Mouse (Mus musculus) spleen, postnatal 14 days (tissue): ENCODE results near the gene Macrod2.

ENCODE experiments used
- DNase-seq, 2 experiments: peaks; one replicate each; pipeline ENCODE4 v3.0.0; 2021 to 2022; ENCODE audit warnings: low spot score in 2 of 2

The Macrod2 gene

DNA sequence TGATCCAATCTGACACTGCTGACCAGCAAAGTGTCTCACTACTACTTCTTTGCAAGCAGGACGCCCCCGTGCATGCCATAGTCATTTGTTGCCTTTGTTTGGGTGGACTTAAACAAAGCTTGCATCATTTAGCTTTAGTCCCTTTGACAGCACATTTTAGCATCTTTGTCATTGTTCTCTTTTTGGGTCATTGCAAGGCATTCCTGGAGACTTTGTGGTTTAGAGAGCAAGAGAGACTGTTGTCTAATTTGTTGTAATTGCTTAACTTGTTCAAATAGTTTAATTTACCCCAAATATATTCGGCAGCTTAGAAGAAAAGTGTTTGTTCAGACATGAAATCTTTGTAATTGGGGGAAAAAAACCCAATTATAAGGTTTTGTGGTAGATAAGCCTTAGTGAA, 511.0 kb downstream of the Macrod2 start:
- no peak for DNase-seq

- DNase-seq, result no peak
These were observed 516.4 kb downstream of the Macrod2 start for GRCm38 (mm10) chr2:140911463-140911862.

DNA sequence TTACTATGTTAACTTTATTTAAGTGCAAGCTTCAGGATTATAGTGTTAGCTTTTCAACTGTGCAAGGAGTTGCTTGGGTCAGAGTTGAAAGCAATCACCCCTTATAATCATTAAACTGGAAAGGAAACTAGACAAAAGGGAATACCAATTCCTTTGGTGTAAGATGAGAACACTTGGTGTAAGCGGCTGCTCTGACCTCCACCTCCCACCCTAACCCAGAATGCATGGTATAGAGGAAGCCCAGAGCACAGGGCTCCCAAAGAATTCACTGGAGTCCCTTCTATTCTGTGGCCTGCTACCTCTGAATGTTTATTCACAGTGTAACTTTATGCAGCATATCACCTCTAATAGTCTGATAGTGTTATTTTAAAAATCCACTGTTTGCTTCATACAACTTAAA, 517.1 kb downstream of the Macrod2 start:
- no peak for DNase-seq

DNA sequence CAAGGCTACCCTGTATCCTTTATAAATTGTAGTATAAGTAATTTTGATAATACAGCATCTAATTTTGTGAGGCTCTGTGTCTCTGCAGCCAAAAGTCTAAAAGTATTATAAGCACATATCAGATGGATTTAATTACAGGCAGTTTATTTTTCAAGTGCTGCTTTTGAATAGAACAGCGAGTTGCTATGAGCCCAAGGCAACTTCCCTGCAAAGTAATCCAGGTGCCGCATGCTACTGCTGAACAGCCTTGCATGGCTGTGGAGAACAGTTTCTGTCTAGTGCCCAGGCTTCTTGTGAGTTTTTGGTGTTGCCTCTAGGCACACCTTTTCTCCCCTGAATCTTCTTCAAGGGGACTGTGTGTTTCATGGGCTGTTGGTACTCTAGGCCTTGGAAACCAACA, 517.8 kb downstream of the Macrod2 start:
- DNase-seq, result no peak

- no peak for DNase-seq
These were observed 518.7 kb downstream of the Macrod2 start for GRCm38 (mm10) chr2:140913679-140914412.

GRCm38 (mm10) chr2:140926922-140927321, 531.8 kb downstream of the Macrod2 start:
- no peak for DNase-seq

DNA sequence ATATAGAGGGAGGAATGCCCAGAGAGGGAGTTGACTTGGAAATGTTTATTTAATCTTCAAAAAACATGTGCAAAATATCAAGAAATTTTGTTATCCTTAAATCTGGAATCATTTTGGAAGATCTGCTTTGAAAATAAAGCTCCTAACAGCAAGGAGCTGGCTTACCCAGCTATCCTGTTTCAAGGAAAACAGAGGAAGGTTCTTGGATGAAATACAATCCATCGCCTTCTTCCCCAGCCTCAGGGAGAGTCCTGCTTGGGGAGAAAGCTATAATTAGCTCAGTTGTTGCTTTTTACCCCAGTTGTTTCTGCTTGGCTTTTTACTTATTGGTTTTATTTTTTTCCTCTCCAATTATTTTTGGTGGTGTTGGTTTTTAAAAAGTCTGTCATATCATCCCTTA, 539.4 kb downstream of the Macrod2 start:
- no peak for DNase-seq

GRCm38 (mm10) chr2:140949461-140949860, 554.4 kb downstream of the Macrod2 start:
- DNase-seq, result no peak

GRCm38 (mm10) chr2:140959246-140959645, 564.1 kb downstream of the Macrod2 start:
- DNase-seq, result no peak

DNA sequence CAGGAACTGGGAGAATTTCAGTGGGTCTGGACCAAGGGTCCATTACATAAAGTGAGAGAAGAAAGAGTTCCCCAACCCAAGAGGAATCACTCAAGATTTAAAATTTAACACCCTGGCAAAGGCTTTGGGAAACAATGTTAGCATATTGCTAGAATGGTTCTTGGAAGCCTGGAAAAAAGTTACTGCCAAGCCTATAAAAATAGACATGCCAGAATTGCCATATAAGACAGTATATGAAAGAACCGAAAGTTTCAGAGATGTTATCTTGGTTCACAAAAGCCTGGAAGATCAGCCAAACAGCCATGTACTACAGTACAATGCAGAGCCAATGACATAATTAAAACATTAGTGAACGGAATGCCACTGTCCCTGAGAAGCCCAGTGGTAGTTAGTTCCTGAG, 575.1 kb downstream of the Macrod2 start:
- DNase-seq, result no peak

DNA sequence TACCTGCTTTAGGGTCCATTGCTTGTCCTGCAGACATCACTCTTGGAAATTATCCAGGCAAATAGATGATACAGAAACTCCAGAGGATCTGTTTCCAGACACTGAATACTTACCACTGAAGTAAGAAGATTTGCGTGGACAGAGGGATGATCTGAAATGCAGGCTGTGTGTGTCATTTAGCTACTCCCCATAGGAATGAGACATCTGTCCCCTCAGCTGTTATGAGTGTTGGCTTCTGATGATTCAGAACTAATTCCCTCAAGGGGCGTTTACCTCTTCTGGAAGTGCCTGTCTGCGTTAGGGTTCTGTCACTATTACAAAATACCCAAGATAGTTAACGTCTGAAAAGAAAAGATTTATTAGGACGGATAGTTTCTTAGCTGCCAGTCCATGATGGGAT, 576.7 kb downstream of the Macrod2 start:
- no peak for DNase-seq

DNA sequence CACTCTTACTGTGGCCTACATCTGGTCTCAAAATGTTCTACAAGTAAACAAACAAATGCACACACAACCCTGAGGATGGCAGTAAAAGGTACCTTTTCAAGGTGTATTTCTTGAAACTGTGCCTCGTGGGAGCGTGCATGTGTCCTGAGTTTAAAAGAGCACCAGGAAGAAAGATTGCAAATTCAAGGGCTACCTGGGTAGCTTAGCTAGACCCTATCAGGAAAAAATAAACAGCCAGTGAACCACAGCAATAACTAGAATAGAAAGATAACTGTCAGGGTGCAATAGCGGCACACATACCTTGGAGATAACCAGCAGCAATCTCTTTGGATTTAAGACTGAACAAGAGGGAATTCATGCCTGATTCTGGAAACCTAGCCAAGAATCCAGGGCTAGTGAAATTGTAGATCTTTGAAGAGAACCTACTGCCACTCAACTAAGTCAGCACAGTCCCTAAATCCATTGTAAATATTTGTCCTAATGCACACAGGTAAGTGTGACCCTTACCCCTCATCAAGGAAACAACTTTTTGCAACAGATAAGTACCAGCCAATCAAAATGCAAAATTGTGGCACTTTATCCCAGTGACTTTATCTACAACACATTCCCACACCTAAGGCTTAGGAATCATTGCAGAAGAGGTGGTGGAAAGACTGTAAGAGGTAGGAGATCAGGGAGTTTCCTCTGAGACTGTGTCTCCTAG, 590.7 kb downstream of the Macrod2 start:
- DNase-seq, result no peak

- no peak for DNase-seq
These were observed 608.7 kb downstream of the Macrod2 start for GRCm38 (mm10) chr2:141003846-141004245.

GRCm38 (mm10) chr2:141004326-141004725, 609.2 kb downstream of the Macrod2 start:
- DNase-seq, result no peak

DNA sequence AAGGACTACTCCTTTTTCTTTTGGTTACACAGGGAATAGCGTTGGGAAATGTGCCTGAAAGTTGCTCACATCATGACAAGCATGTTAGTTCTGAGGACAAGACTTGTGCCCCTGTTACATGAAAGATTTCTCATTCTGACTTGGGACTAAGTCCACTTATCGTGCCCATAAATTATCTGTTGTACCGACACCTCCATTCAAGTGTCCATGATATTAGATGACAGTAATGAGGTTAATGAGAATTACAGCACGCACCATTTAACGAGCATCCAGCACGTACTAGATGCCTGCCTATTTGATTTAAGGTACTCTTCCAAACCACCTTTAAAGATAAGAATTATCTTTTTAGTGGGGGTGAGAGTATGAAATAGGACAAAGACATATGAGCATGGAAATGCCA, 610.5 kb downstream of the Macrod2 start:
- no peak for DNase-seq

GRCm38 (mm10) chr2:141007725-141008124, 612.6 kb downstream of the Macrod2 start:
- DNase-seq, result no peak

DNA sequence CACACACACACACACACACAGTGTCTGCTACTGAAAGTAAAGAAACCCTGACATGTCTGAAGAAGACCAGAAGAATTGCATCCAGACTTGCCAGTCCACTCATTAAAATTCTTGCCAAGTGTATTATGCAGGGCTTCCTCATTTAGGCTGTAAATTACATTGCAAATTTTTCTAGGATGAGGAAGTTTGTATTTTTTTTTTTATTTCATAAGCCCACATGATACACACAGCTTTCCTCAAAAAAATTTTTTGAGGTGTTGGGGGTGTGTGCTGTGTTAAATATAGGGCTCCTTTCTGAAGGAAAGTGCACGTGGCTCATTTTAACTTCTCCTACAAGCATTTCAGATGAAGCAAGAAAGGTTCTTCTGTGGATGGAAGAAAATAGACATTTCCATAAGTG, 613.3 kb downstream of the Macrod2 start:
- no peak for DNase-seq

GRCm38 (mm10) chr2:141013443-141014165, 618.5 kb downstream of the Macrod2 start:
- no peak for DNase-seq

DNA sequence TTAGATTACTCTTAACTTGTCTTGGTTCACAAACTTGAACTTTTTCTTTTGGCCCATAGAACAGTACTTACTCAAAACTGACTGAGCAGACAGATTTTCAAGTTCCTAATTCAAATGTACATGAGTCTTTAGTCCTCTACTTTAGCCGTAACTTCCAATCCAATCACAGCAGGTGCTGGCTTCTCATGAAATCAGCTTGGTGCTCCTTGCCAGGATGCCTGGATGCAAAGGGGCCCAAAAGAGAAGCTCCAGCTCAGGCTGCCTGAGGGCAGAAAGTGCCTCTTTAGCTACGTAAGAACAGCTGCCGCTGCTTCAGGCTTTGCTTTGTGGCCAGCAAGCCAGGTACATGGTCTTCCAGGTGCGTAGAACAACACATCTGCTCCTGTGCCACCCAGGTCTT, 627.9 kb downstream of the Macrod2 start:
- DNase-seq, result no peak

- no peak for DNase-seq
These were observed 628.8 kb downstream of the Macrod2 start for GRCm38 (mm10) chr2:141023916-141024315.

- DNase-seq, result no peak
These were observed 629.4 kb downstream of the Macrod2 start for GRCm38 (mm10) chr2:141024316-141025043.
